Mouse (Mus musculus): ENCODE data around the gene Slc39a13.

DNA sequence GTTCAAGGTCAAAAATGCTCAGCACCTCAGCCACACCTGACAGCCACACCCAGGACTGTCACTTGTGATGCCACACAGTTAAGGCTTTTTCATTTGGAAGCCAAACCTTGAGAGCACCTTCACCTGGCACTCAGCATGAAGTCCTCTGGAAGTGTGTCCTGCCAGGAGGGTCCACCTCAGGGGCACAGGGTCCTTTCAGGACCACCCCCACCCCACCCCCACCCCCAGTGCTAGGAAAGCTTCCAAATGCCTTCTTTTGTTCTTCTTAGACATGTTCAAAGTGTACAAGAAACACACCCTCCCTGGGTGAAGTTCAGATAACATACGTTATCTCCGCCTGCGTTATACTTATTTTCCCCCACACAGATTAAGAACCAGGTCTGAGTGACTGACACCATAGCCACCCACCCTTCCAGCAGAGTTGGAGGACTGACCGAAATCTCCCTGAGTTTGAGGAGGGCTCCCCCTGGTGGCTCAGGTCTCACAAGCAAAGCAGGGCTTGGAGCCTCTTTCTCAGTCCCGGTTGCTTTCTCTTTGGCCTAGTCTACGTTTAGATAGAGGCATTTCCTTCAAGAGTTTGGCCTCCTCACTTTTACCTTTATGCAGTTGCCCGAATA is 31.0 kb upstream of the Slc39a13 start:
- TF ChIP-seq POLR2A (IDR thresholded peaks at IDR 0.05; ENCODE audit: borderline replicate concordance, low read depth, low read length) (no peak), CTCF (IDR thresholded peaks at IDR 0.05; ENCODE audit: low read depth, low read length) (peak; percentile 79)

All from bone marrow macrophage, adult 2 months (primary cell).